Mouse (Mus musculus): ENCODE measurements at regions not wholly inside any gene's neighbourhood (a gene's known extent, or its start where the extent isn't known, plus 50 kb on each side); places are given as distances from the start of the nearest gene placed in this dataset.

GRCm38 (mm10) chr2:61347451-61347850, 230.9 kb upstream of the Tank start:
- TF ChIP-seq CTCF (IDR thresholded peaks at IDR 0.05; ENCODE audit: low read depth) = no peak
- no peak for TF ChIP-seq EP300 (IDR thresholded peaks at IDR 0.05; ENCODE audit: low read depth)
